Mouse (Mus musculus): Measurements from ENCODE around the gene Nuak2.
"Not testable (repeated sequence)": the region's sequence is repeated elsewhere in the genome, so short reads cannot be mapped to it uniquely, and the experiment has no call there.

DNA sequence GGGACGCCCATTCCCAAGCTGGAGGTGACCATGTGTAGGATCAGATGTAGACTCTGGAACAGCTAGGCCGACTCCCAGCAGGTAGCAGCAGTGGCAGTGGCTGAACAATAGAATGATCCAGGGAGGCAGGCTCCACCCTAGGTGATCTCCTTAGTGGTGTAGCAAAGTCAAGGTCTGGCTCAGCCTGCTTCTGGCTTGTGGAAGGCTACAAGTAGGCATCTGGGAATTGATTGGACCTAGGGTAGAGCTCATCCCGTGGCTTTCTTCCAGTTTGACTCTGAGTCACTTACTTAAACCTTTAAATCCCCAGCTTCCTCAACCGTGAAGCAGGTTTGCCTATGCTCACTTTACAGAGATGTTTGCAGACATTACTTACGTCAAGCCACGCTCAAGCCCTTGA lies 35.3 kb upstream of the Nuak2 start:
- not testable (repeated sequence) for TF ChIP-seq CTCF, POLR2A (IDR thresholded peaks at IDR 0.05; ENCODE audit: insufficient read depth, low read depth, low read length)

All from olfactory bulb, adult 2 months (tissue).